Mouse (Mus musculus): ENCODE measurements around the gene C730034F03Rik. TPM values are rescaled to one million over a fixed set of nuclear protein-coding genes. Genes with fewer than 3 reads are reported as not detected.
A peak's percentile ranks its signal among the peaks of the same experiment; 100 is the strongest.

The C730034F03Rik gene
- total RNA-seq, 2 experiments from 2014 or later, result 1.0 to 1.6 TPM

- no peak for DNase-seq (ENCODE audit: low spot score in 2 of 2)
These were observed 45.4 kb downstream of the C730034F03Rik start for GRCm38 (mm10) chr15:89474596-89475292.

- DNase-seq (ENCODE audit: low spot score in 2 of 2), result no peak
These were observed 45.9 kb downstream of the C730034F03Rik start for GRCm38 (mm10) chr15:89475293-89475600.

- peak; percentile 88 to 90 for DNase-seq (ENCODE audit: low spot score in 2 of 2)
These were observed 46.5 kb downstream of the C730034F03Rik start for GRCm38 (mm10) chr15:89475611-89476474.

GRCm38 (mm10) chr15:89476475-89476815, 47.1 kb downstream of the C730034F03Rik start:
- DNase-seq (ENCODE audit: low spot score in 2 of 2), result no peak

GRCm38 (mm10) chr15:89477091-89477491, 47.7 kb downstream of the C730034F03Rik start, which contains the start of gene Arsa:
Gene Arsa, minus strand, starts transcription at chr15:89477425.
- DNase-seq (ENCODE audit: low spot score in 2 of 2), result no peak

GRCm38 (mm10) chr15:89477806-89478205, 48.4 kb downstream of the C730034F03Rik start:
- DNase-seq (ENCODE audit: low spot score in 2 of 2), result no peak

- DNase-seq (ENCODE audit: low spot score in 2 of 2), result no peak
These were observed 49.2 kb downstream of the C730034F03Rik start for GRCm38 (mm10) chr15:89478622-89479021.

Other genes with a start within 250 kb of the C730034F03Rik start
- gene Plxnb2, start 248.8 kb upstream of the C730034F03Rik start, total RNA-seq (2021), result 100 to 1,000 TPM in 1 of 2 experiments, 10 to 100 TPM in 1; 84.0 to 113 TPM
- 1 to 10 TPM; 5.2 to 5.4 TPM for gene Dennd6b, start 233.1 kb upstream of the C730034F03Rik start, total RNA-seq (2021)
- 10 to 100 TPM; 46.6 to 48.3 TPM for gene Ppp6r2, start 218.0 kb upstream of the C730034F03Rik start, total RNA-seq (2021)
- 10 to 100 TPM; 71.9 to 89.4 TPM for gene Sbf1, start 114.3 kb upstream of the C730034F03Rik start, total RNA-seq (2021)
- gene Adm2, start 106.9 kb upstream of the C730034F03Rik start, total RNA-seq (2021), result not detected
- 1 to 10 TPM in 1 of 2 experiments, not detected in 1; 4.2 TPM for gene Miox, start 95.2 kb upstream of the C730034F03Rik start, total RNA-seq (2021)
- gene Lmf2, start 73.9 kb upstream of the C730034F03Rik start, total RNA-seq (2021), result 10 to 100 TPM; 34.4 to 40.0 TPM
- gene Ncaph2, start 73.9 kb upstream of the C730034F03Rik start, total RNA-seq (2021), result 10 to 100 TPM; 67.7 to 69.6 TPM
- 10 to 100 TPM; 31.9 to 33.3 TPM for gene Sco2, start 55.7 kb upstream of the C730034F03Rik start, total RNA-seq (2021)
- gene Tymp, start 52.5 kb upstream of the C730034F03Rik start, total RNA-seq (2021), result under 1 TPM; 0.33 to 0.38 TPM
- under 1 TPM; 0.58 to 0.73 TPM for gene Odf3b, start 50.3 kb upstream of the C730034F03Rik start, total RNA-seq (2021)
- gene Klhdc7b, start 44.7 kb upstream of the C730034F03Rik start, total RNA-seq (2021), result not detected
- not detected for gene Syce3, start 19.1 kb upstream of the C730034F03Rik start, total RNA-seq (2021)
- 100 to 1,000 TPM; 115 to 251 TPM for gene Cpt1b, start 3.7 kb upstream of the C730034F03Rik start, total RNA-seq (2021)
- 1 to 10 TPM; 1.5 to 2.7 TPM for gene Gm44502, start 107 bp downstream of the C730034F03Rik start, total RNA-seq (2021)
- 10 to 100 TPM; 60.5 to 88.0 TPM for gene Chkb, start 319 bp downstream of the C730034F03Rik start, total RNA-seq (2021)
- 10 to 100 TPM in 1 of 2 experiments, 1 to 10 TPM in 1; 8.1 to 10.9 TPM for gene Mapk8ip2, start 24.3 kb downstream of the C730034F03Rik start, total RNA-seq (2021)
- 10 to 100 TPM; 18.2 to 26.5 TPM for gene Arsa, start 47.8 kb downstream of the C730034F03Rik start, total RNA-seq (2021)
- 10 to 100 TPM; 28.8 to 32.5 TPM for gene Shank3, start 70.0 kb downstream of the C730034F03Rik start, total RNA-seq (2021)
- not detected for gene Acr, start 138.7 kb downstream of the C730034F03Rik start, total RNA-seq (2021)
- gene Rabl2, start 162.3 kb downstream of the C730034F03Rik start, total RNA-seq (2021), result 1 to 10 TPM; 9.2 to 9.9 TPM

All from adrenal gland, adult 18-20 months (tissue).